Mouse (Mus musculus): ENCODE data around the gene Epas1. TPM values are rescaled to one million over a fixed set of nuclear protein-coding genes. Genes with fewer than 3 reads are reported as not detected.

Epas1 gene
- total and polyA plus RNA-seq, 2 experiments from 2014 or later: 4.7 to 14.3 TPM

DNA sequence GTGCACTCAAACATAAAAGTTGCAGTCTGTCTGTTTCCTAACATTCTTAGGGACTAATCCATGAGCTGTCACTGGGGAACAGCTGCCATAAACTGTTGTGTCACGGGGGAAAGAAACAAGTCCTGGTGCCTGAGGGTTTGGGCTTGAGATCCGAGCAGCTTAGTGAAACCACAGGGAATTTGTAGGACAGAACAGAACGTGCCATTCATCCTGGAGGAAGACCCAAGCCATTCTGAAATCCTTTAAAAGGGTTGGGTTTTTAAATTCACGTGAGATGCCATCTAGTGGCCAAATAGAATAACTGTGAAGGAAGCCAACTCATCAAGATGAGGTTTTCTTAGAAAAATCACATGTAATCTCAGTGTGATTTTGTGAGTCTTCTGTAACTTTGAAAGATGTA lies 58.5 kb downstream of the Epas1 start:
- WGBS: under 1% methylated on average over 4 of the region's 4 CpGs
- DNase-seq (peak; percentile 76), ATAC-seq (peak; percentile 61)
- H3K9ac ChIP-seq: no peak overlapping the region
- no peaks in the 10 kb centered on the region for H3K4me1 ChIP-seq (ENCODE audit: insufficient read depth)
- H3K27ac ChIP-seq (ENCODE audit: low read depth, low read length): no peak overlapping the region
- TF ChIP-seq CTCF (IDR thresholded peaks at IDR 0.05; ENCODE audit: low read depth): peak; percentile 75
- H3K4me3 ChIP-seq (ENCODE audit: low read depth, low read length): no peak overlapping the region
- H3K4me2 ChIP-seq (ENCODE audit: low read depth): no peak overlapping the region
- no peaks in the 10 kb centered on the region for H3K36me3 ChIP-seq (ENCODE audit: insufficient read depth)
- H3K9me3 ChIP-seq (ENCODE audit: low read length): no peaks in the 10 kb centered on the region
- no peaks in the 10 kb centered on the region for H3K27me3 ChIP-seq (ENCODE audit: insufficient read depth, low read length)

DNA sequence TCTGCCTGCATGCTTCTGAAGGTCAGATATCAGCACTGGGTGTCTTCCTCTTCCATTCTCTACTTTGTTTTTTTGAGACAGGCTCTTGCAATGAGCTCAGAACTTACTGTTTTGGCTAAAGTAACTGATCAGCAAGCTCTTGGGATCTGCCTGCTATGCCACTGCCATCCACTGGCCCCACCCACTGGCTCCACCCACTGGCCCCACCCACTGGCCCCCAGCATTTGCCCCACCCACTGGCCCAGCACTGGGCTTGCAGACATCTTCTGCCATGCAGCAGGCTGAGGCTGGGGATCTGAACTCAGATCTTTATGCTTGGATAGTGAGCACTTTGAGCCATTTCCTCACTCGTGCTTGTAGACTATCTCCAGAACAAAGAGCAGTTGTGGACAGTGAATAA lies 60.8 kb downstream of the Epas1 start:
- H3K4me3 ChIP-seq (ENCODE audit: low read depth, low read length): no peak overlapping the region
- no peaks in the 10 kb centered on the region for H3K9me3 ChIP-seq (ENCODE audit: low read length)
- WGBS: 55% methylated on average over 1 of the region's 1 CpGs
- H3K36me3 ChIP-seq (ENCODE audit: insufficient read depth): no peaks in the 10 kb centered on the region
- no peaks in the 10 kb centered on the region for H3K27me3 ChIP-seq (ENCODE audit: insufficient read depth, low read length)
- H3K4me2 ChIP-seq (ENCODE audit: low read depth): no peak overlapping the region
- H3K9ac ChIP-seq: no peak overlapping the region
- no peak overlapping the region for H3K27ac ChIP-seq (ENCODE audit: low read depth, low read length)
- TF ChIP-seq CTCF (IDR thresholded peaks at IDR 0.05; ENCODE audit: low read depth): no peak
- H3K4me1 ChIP-seq (ENCODE audit: insufficient read depth): no peaks in the 10 kb centered on the region
- no peak for ATAC-seq
- no peak for DNase-seq

DNA sequence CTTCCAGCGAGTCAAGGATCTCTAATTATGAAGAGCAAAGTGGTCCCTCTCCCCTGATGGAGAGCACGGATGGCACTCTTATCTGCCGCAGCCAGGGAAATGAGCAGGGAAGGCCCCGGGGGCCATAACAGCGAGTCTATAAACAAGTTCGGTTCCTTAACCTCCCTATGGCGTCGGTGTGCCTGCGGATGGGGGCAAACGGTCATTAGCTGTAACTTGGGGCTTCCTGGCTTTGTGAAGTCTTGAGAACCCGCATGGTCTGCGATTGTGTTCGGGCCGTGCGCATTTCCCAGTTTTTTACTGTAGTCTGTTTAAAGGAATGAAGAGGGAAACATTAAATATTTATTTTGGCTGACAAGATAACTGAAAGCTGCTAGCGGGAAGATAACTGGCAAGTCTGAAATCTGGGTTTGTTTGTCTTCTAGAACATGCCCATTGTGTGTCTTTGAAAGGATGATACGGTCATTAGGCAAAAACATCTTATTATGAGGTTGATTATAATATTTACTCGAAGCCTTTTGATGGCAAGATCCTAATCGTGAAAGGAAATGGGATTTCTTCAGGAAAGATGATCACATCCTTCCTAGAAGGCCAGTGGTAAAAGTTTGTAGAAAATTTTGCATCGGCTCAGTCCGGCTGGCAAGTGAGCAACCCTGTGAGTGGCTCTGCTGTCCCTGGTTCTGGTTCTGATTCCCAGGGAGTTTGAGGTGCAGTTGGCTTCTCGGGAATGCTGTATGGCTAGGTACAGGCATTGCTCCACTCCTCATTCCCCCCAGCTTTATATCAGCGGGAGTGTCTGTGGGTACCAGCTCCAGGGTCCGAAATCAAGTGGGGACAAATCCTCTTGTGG lies 61.7 kb downstream of the Epas1 start:
- Histone ChIP-seq H3K4me3 (ENCODE audit: low read depth, low read length) (no peak overlapping the region), H3K36me3 (ENCODE audit: insufficient read depth) (no peaks in the 10 kb centered on the region), H3K9me3 (ENCODE audit: low read length) (no peaks in the 10 kb centered on the region), H3K9ac (no peak overlapping the region), H3K27ac (ENCODE audit: low read depth, low read length) (no peak overlapping the region), H3K27me3 (ENCODE audit: insufficient read depth, low read length) (no peaks in the 10 kb centered on the region), H3K4me1 (ENCODE audit: insufficient read depth) (no peaks in the 10 kb centered on the region), H3K4me2 (ENCODE audit: low read depth) (no peak overlapping the region)
- TF ChIP-seq CTCF (IDR thresholded peaks at IDR 0.05; ENCODE audit: low read depth): no peak
- no peak for ATAC-seq
- DNase-seq: no peak
- WGBS: 82% methylated on average over 24 of the region's 24 CpGs

DNA sequence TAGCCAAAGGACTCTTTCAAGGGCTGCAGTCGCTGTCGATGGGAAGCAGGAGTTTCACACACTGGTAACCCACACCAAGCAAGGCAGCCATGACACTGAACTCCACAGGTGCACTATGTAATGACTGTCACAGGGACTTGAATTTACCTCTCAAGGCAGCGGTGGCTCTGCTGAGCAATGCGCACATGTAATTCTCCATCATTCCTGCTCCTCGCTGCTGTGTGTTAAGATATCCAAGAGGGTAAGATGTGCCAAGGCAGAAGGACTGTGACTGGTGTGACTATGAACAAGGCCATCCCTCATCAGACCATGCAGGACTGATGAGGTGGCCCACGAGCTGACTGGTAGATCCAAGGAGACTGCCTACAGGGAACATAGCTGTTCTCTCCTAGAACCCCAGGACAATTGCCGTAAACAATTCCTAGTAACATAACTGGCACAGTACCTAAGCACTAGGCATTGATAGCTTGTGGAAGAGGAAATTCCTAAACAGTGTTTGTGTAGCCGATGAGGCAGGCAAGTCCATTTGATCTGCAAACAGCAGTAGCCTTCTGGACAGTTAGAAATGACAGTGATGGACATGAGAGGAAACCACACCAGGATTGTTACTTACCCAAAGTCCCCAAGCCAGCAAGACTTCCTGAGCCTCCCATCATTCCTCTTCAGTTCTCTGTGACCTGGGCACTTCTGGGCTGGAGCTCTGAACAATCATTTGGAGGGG lies 68.7 kb downstream of the Epas1 start:
- DNase-seq (no peak), ATAC-seq (no peak)
- Histone ChIP-seq H3K27ac (ENCODE audit: low read depth, low read length) (no peak overlapping the region), H3K4me3 (ENCODE audit: low read depth, low read length) (no peak overlapping the region), H3K9ac (no peak overlapping the region), H3K4me1 (ENCODE audit: insufficient read depth) (no peaks in the 10 kb centered on the region), H3K9me3 (ENCODE audit: low read length) (no peaks in the 10 kb centered on the region), H3K4me2 (ENCODE audit: low read depth) (no peak overlapping the region), H3K36me3 (ENCODE audit: insufficient read depth) (no peaks in the 10 kb centered on the region), H3K27me3 (ENCODE audit: insufficient read depth, low read length) (no peaks in the 10 kb centered on the region)
- no peak for TF ChIP-seq CTCF (IDR thresholded peaks at IDR 0.05; ENCODE audit: low read depth)
- 89% methylated on average over 8 of the region's 8 CpGs for WGBS

DNA sequence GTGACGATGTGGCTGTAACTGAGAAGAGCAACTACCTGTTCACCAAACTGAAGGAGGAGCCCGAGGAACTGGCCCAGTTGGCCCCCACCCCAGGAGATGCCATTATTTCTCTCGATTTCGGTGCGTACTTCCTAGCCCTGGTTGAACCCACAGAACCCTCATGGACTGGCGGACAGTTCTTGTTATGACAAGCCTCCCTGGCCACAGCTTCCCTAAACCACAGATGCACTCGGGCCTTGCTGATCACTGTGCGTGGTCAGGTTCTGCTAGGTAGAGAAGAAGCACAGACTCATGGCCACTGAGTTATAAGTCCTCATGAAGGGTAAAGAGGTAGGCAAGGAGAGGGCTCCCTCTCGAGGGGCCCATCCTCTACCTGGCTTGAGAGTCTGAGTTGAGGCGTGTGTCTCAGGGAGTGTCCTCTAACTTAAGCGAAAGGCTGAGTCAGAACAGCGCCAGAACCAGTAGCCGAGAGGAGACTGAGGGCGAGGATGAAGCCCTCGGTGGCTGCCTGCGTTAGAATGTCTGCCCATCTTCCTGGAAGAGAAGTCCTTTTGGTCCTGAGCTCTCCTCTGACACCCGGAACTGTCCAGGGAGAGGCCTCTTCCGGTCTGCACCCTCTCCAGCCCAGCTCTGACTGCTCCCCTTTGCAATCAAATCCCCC lies 71.1 kb downstream of the Epas1 start:
- Histone ChIP-seq H3K9me3 (ENCODE audit: low read length) (no peaks in the 10 kb centered on the region), H3K9ac (no peak overlapping the region), H3K36me3 (ENCODE audit: insufficient read depth) (no peaks in the 10 kb centered on the region), H3K4me1 (ENCODE audit: insufficient read depth) (no peaks in the 10 kb centered on the region), H3K4me2 (ENCODE audit: low read depth) (no peak overlapping the region), H3K27me3 (ENCODE audit: insufficient read depth, low read length) (no peaks in the 10 kb centered on the region), H3K27ac (ENCODE audit: low read depth, low read length) (no peak overlapping the region), H3K4me3 (ENCODE audit: low read depth, low read length) (no peak overlapping the region)
- no peak for TF ChIP-seq CTCF (IDR thresholded peaks at IDR 0.05; ENCODE audit: low read depth)
- DNase-seq (no peak), ATAC-seq (no peak)
- 91% methylated on average over 18 of the region's 18 CpGs for WGBS

DNA sequence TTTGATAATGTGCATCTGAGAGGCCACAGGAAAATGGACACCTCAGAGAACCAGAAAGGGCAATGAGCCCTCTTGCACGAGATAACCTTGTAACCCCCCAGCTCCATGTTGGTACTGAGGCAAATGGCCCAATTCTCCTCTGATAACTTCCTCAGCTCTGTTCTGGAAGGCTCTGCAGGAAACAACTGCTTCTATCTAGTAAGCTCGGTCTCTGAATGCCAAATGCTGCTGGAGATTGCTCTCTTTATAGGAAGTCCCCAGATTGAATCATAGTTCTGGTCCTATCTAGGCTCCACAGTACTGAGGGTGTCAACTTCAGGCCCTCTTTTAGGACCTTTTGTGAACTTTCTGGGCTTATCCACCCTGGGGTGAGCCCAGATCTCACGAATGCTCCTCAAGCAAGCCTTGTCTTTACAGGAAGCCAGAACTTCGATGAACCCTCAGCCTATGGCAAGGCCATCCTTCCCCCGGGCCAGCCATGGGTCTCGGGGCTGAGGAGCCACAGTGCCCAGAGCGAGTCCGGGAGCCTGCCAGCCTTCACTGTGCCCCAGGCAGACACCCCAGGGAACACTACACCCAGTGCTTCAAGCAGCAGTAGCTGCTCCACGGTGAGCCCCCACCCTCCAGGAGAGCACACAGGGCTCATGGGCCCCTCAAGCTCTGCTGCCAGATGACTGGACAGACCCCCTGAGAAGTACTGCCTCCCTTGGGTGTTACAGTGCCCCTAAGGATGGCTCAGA lies 71.8 kb downstream of the Epas1 start:
- Histone ChIP-seq H3K36me3 (ENCODE audit: insufficient read depth) (no peaks in the 10 kb centered on the region), H3K4me3 (ENCODE audit: low read depth, low read length) (no peak overlapping the region), H3K9ac (no peak overlapping the region), H3K27ac (ENCODE audit: low read depth, low read length) (no peak overlapping the region), H3K27me3 (ENCODE audit: insufficient read depth, low read length) (no peaks in the 10 kb centered on the region), H3K9me3 (ENCODE audit: low read length) (no peaks in the 10 kb centered on the region), H3K4me1 (ENCODE audit: insufficient read depth) (no peaks in the 10 kb centered on the region), H3K4me2 (ENCODE audit: low read depth) (no peak overlapping the region)
- TF ChIP-seq CTCF (IDR thresholded peaks at IDR 0.05; ENCODE audit: low read depth): no peak
- no peak for ATAC-seq
- 91% methylated on average over 9 of the region's 9 CpGs for WGBS
- no peak for DNase-seq
